Mouse (Mus musculus) CH12.LX (cell line): Measurements from ENCODE around the gene Ap2a2. TPM values are rescaled to one million over a fixed set of nuclear protein-coding genes. Genes with fewer than 3 reads are reported as not detected.

Experiments used
- DNase-seq: peaks from one replicate; pipeline ENCODE4 v3.0.0-alpha.2; 2013; ENCODE audit errors: extremely low read depth
- H3K27ac ChIP-seq: 2 replicates; pipeline ENCODE4 v1.5.1; 2012; ENCODE audit warnings: low read depth, mild to moderate bottlenecking, control low read depth, moderate library complexity; ENCODE audit not compliant: insufficient read depth
- H3K27me3 ChIP-seq: replicated peaks from 2 replicates; pipeline ENCODE3; 2012; ENCODE audit warnings: inconsistent platforms
- H3K36me3 ChIP-seq, 2 experiments: replicated peaks in 1 of 2; 2 replicates each; pipeline versions ENCODE3 to v1.6.1; 2012; ENCODE audit warnings: inconsistent platforms in 1 of 2, low read length in 1 of 2, mild to moderate bottlenecking in 1 of 2, mixed read lengths in 1 of 2, moderate library complexity in 1 of 2; ENCODE audit not compliant: control insufficient read depth in 1 of 2, insufficient read depth in 1 of 2
- H3K4me1 ChIP-seq, 2 experiments: 2 replicates each; pipeline ENCODE4 v1.6.1; 2012; ENCODE audit warnings: inconsistent platforms in 1 of 2, moderate library complexity in 1 of 2; ENCODE audit not compliant: insufficient read depth in 2 of 2, control insufficient read depth in 1 of 2
- H3K4me2 ChIP-seq: 2 replicates; pipeline ENCODE4 v1.6.1; 2012; ENCODE audit warnings: low read depth, mild to moderate bottlenecking, control low read depth; ENCODE audit not compliant: poor library complexity, insufficient read depth, severe bottlenecking
- H3K4me3 ChIP-seq, 3 experiments: fragments of 150-350 bp in 1 of 3; sonication (generic) in 1 of 3; replicated peaks in 1 of 3; 2 replicates each; pipeline versions ENCODE3 to v1.5.1; 2011 to 2012; ENCODE audit warnings: low read depth in 2 of 3, low read length in 2 of 3, mild to moderate bottlenecking in 2 of 3, moderate library complexity in 2 of 3, control low read depth in 1 of 3, improper control_type of control experiment in 1 of 3, inconsistent platforms in 1 of 3, mixed read lengths in 1 of 3; ENCODE audit not compliant: poor library complexity in 1 of 3
- H3K79me2 ChIP-seq: replicated peaks from 2 replicates; pipeline ENCODE4 v1.6.1; 2012; ENCODE audit warnings: mild to moderate bottlenecking, moderate library complexity; ENCODE audit not compliant: control insufficient read depth, poor library complexity, insufficient read depth, severe bottlenecking; ENCODE audit errors: extremely low read depth
- H3K9ac ChIP-seq: 2 replicates; pipeline ENCODE4 v1.6.1; 2012; ENCODE audit warnings: low read depth, mild to moderate bottlenecking, control low read depth, moderate library complexity; ENCODE audit not compliant: insufficient read depth
- H3K9me3 ChIP-seq: replicated peaks from 2 replicates; pipeline ENCODE3; 2012; ENCODE audit warnings: low read length, inconsistent platforms, mixed read lengths
- BHLHE40 ChIP-seq: IDR thresholded peaks from 2 replicates; pipeline ENCODE4 v1.6.1; 2011; ENCODE audit warnings: mild to moderate bottlenecking, low read depth, low read length, improper control_type of control experiment
- CHD2 ChIP-seq: IDR thresholded peaks from 2 replicates; pipeline ENCODE4 v1.6.1; 2011; ENCODE audit warnings: low read length, improper control_type of control experiment
- CTCF ChIP-seq, 2 experiments: IDR thresholded peaks in 1 of 2; conservative IDR thresholded peaks in 1 of 2; 2 replicates each; pipeline ENCODE4 v1.5.1; 2011 to 2012; ENCODE audit warnings: low read depth in 2 of 2, low read length in 2 of 2, improper control_type of control experiment in 1 of 2, inconsistent platforms in 1 of 2, mild to moderate bottlenecking in 1 of 2, moderate library complexity in 1 of 2
- IRF4 ChIP-seq: IDR thresholded peaks from 2 replicates; pipeline ENCODE4 v1.6.1; 2014; ENCODE audit warnings: low read depth, mild to moderate bottlenecking, inconsistent platforms, low read length, improper control_type of control experiment
- JUND ChIP-seq: conservative IDR thresholded peaks from 2 replicates; pipeline ENCODE4 v1.6.1; 2011; ENCODE audit warnings: low read depth, low read length, improper control_type of control experiment
- KAT2A ChIP-seq: IDR thresholded peaks from 2 replicates; pipeline ENCODE4 v1.6.1; 2012; ENCODE audit warnings: low read length, improper control_type of control experiment, inconsistent platforms; ENCODE audit not compliant: insufficient replicate concordance
- MEF2A ChIP-seq: IDR thresholded peaks from 2 replicates; pipeline ENCODE4 v1.6.1; 2014; ENCODE audit warnings: low read depth, mild to moderate bottlenecking, inconsistent platforms, low read length, improper control_type of control experiment, borderline replicate concordance
- MYC ChIP-seq: IDR thresholded peaks from 2 replicates; pipeline ENCODE4 v1.6.1; 2011; ENCODE audit warnings: low read depth, mild to moderate bottlenecking, improper control_type of control experiment, low read length
- NRF1 ChIP-seq: IDR thresholded peaks from 2 replicates; pipeline ENCODE4 v1.6.1; 2014; ENCODE audit warnings: low read depth, mild to moderate bottlenecking, inconsistent platforms, low read length, improper control_type of control experiment, moderate library complexity
- POLR2AphosphoS2 ChIP-seq: IDR thresholded peaks from 2 replicates; pipeline ENCODE4 v1.6.1; 2011; ENCODE audit warnings: low read depth, low read length, improper control_type of control experiment
- RAD21 ChIP-seq: IDR thresholded peaks from 2 replicates; pipeline ENCODE4 v1.6.1; 2011; ENCODE audit warnings: low read depth, mild to moderate bottlenecking, low read length, improper control_type of control experiment, moderate library complexity
- RCOR1 ChIP-seq: conservative IDR thresholded peaks from 2 replicates; pipeline ENCODE4 v1.6.1; 2012; ENCODE audit warnings: low read depth, mild to moderate bottlenecking, inconsistent platforms, low read length, improper control_type of control experiment
- TCF12 ChIP-seq: IDR thresholded peaks from 2 replicates; pipeline ENCODE4 v1.6.1; 2014; ENCODE audit warnings: low read depth, mild to moderate bottlenecking, inconsistent platforms, low read length, improper control_type of control experiment
- UBTF ChIP-seq: IDR thresholded peaks from 2 replicates; pipeline ENCODE4 v1.6.1; 2012; ENCODE audit warnings: low read depth, mild to moderate bottlenecking, inconsistent platforms, low read length, improper control_type of control experiment, moderate library complexity
- USF1 ChIP-seq: IDR thresholded peaks from 2 replicates; pipeline ENCODE4 v1.6.1; 2014; ENCODE audit warnings: low read depth, mild to moderate bottlenecking, inconsistent platforms, low read length, improper control_type of control experiment
- USF2 ChIP-seq: conservative IDR thresholded peaks from 2 replicates; pipeline ENCODE4 v1.6.1; 2011; ENCODE audit warnings: low read depth, low read length, improper control_type of control experiment
- ZC3H11A ChIP-seq: IDR thresholded peaks from 2 replicates; pipeline ENCODE4 v1.6.1; 2012; ENCODE audit warnings: low read depth, mild to moderate bottlenecking, inconsistent platforms, low read length, improper control_type of control experiment
- ZKSCAN1 ChIP-seq: IDR thresholded peaks from 2 replicates; pipeline ENCODE4 v1.6.1; 2012; ENCODE audit warnings: low read depth, inconsistent platforms, low read length, improper control_type of control experiment, borderline replicate concordance
- ZMIZ1 ChIP-seq: IDR thresholded peaks from 2 replicates; pipeline ENCODE4 v1.6.1; 2012; ENCODE audit warnings: low read depth, mild to moderate bottlenecking, inconsistent platforms, low read length, improper control_type of control experiment
- dilution Hi-C: fragments of 300-500 bp; cut with MboI; formaldehyde crosslinking; loops from 2 replicates; pipeline ENCODE4 v1.14.3; 2020; ENCODE audit warnings: low sequenced_read_pairs; ENCODE audit not compliant: extremely low pct_unique_long_range_greater_than_20kb, extremely low pct_ligation_motif_present
- in situ Hi-C: fragments of 300-500 bp; cut with MboI; formaldehyde crosslinking; loops from 3 replicates; pipeline ENCODE4 v1.14.3; 2019; ENCODE audit warnings: low sequenced_read_pairs, low pct_ligation_motif_present, low pct_unique_long_range_greater_than_20kb, mixed read lengths
- polyA plus RNA-seq: library from polyadenylated mRNA; unstranded; fragments of >175 nt; gene quantifications from 2 replicates; pipeline ENCODE4 v1.2.1, GENCODE M21; 2012; ENCODE audit warnings: low read depth; ENCODE audit not compliant: insufficient read length
- total RNA-seq, 2 experiments: library from RNA; depleted of rRNA; stranded (reverse); fragments of 300-350 nt in 1 of 2; fragments of >200 nt in 1 of 2; gene quantifications; 2 replicates each; pipeline ENCODE4 v1.2.3; 2012 to 2014

Gene Ap2a2
- total and polyA plus RNA-seq, 3 experiments: 30.0 to 50.7 (median 43.1) TPM

GRCm38 (mm10) chr7:141519795-141520194 lies 42.2 kb upstream of the Ap2a2 start:
- Histone ChIP-seq H3K79me2 (no peaks in the 10 kb centered on the region), H3K27me3 (no peaks in the 10 kb centered on the region), H3K36me3 (peaks cover 47 to 94% of the 10 kb centered on the region in 2 experiments), H3K4me3 (no peak overlapping the region), H3K27ac (no peak overlapping the region), H3K9me3 (no peaks in the 10 kb centered on the region), H3K4me2 (no peak overlapping the region), H3K4me1 (peaks cover 0 to 3% of the 10 kb centered on the region in 2 experiments; a peak in 1 of 4 replicates), H3K9ac (no peak overlapping the region)
- DNase-seq: no peak
- no peak for TF ChIP-seq JUND
- no peak for TF ChIP-seq IRF4
- TF ChIP-seq RAD21: no peak
- TF ChIP-seq KAT2A: no peak
- no peak for TF ChIP-seq MYC
- no peak for TF ChIP-seq CTCF (conservative IDR thresholded peaks at IDR 0.05 in 1 of 2, IDR thresholded peaks at IDR 0.05 in 1 of 2; ENCODE audit: low read depth in 2 of 2, low read length in 2 of 2)
- no peak for TF ChIP-seq CHD2
- TF ChIP-seq BHLHE40: no peak
- no peak for TF ChIP-seq RCOR1
- TF ChIP-seq UBTF: no peak
- TF ChIP-seq NRF1: no peak
- TF ChIP-seq TCF12: no peak
- TF ChIP-seq ZMIZ1: no peak
- no peak for TF ChIP-seq ZKSCAN1
- no peak for TF ChIP-seq MEF2A
- no peak for TF ChIP-seq ZC3H11A
- no peak for TF ChIP-seq USF1
- TF ChIP-seq POLR2AphosphoS2: no peak
- dilution Hi-C loops: no loop called here
- in situ Hi-C loops: no loop called here

GRCm38 (mm10) chr7:141523007-141523406 lies 39.0 kb upstream of the Ap2a2 start:
- no peaks in the 10 kb centered on the region for H3K9me3 ChIP-seq
- H3K27ac ChIP-seq: no peak overlapping the region
- no peak for TF ChIP-seq USF2
- H3K4me2 ChIP-seq: no peak overlapping the region
- in situ Hi-C loops (no loop called here), dilution Hi-C loops (no loop called here)
- no peak overlapping the region for H3K4me3 ChIP-seq
- H3K36me3 ChIP-seq: peaks cover 39 to 96% of the 10 kb centered on the region in 2 experiments
- no peak for DNase-seq
- no peaks in the 10 kb centered on the region for H3K27me3 ChIP-seq
- H3K79me2 ChIP-seq: no peaks in the 10 kb centered on the region
- no peak overlapping the region for H3K9ac ChIP-seq
- peaks cover 0 to 7% of the 10 kb centered on the region in 2 experiments; a peak in 2 of 4 replicates for H3K4me1 ChIP-seq
